Mouse (Mus musculus): ENCODE results near the gene Htr1f.

DNA sequence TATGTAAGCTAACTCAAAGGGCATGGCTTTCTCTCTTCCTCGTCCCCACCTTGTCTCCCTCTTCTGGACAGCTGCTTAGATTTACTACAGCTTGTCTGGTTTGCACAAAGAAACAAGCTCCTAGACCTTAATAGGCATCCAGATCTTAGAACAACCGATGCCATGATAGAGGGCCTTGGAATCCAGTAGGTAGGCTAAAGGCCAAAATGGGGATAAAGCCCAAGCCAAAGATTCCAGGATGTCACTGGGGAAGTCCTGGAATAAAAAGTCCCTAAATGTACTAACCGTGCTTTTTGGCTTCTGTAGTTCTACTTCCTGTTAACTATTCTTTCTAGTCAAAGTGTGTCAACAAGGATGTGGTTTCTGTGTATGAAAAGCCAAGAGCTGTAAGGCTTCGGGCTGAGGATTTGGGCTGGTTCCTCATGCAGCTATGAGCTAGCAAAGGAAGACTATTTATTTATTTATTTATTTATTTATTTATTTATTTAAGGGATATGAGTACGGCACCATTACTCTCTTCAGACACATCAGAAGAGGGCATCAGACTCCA lies 163.9 kb downstream of the Htr1f start:
- TF ChIP-seq CTCF (IDR thresholded peaks at IDR 0.05; ENCODE audit: borderline replicate concordance, control insufficient read depth, extremely low read depth, insufficient read depth, low read length, poor library complexity) (no peak), POLR2A (IDR thresholded peaks at IDR 0.05; ENCODE audit: control insufficient read depth, extremely low read depth, insufficient read depth, low read length, poor library complexity) (no peak)
